7 mouse cellular contexts compared by ENCODE assay signal in the genomic region with DNA sequence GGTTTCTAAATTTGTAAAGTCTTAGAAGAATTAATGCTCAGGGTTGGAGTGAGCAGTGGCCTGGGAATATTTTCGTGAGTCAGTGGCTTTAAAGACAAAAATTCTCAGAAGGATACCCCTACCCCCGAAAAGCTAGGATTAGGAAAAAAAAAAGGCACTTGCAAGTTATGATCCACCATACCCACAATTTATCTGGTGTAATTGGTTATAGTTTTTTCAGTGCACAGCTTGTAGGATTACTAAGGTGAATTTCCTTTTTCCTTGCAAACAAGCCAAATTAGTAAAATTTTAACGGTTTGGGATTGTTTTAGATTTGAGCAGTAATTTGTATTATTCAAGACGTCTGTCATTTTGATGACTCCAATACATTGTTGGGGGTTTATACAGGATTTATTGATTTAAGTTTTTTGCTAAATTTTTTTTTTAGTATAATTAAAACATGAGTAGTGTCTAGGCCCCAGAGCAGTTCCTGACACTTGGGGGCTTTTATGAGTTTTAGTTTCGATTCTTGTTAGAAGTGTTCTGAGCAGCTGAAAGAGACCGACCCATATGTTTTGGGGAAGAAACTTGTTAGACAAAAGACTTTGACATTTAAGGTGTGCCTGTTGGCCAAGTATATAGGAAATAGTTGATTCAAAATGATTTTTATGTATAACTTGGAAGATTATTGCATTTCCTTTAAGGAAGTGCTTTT. TPM values are rescaled to one million over a fixed set of nuclear protein-coding genes. Genes with fewer than 3 reads are reported as not detected.
DNase-seq lines count a peak whose midpoint lies in the region; ATAC-seq and TF ChIP-seq lines count a peak whose summit lies in the region.

No protein-coding gene starts in this region.

- no peaks in the 10 kb centered on the region for H3K4me1 ChIP-seq in lung, postnatal 0 days (ENCODE audit: insufficient read depth, low read depth, low read length)
- H3K4me1 ChIP-seq in embryonic fibroblast, embryonic 13.5 days (ENCODE audit: control insufficient read depth, insufficient read depth, low read length): peaks cover 12% of the 10 kb centered on the region
- H3K4me1 ChIP-seq in limb, embryonic 12.5 days (replicated peaks): peaks cover 39% of the 10 kb centered on the region
- peaks cover 10% of the 10 kb centered on the region; the same call in 1 of the 2 replicates for H3K4me1 ChIP-seq in stomach, embryonic 14.5 days (ENCODE audit: control insufficient read depth, insufficient read depth, low read length)

- peak overlapping the region; percentile 89 for H3K4me2 ChIP-seq in lung, postnatal 0 days (replicated peaks; ENCODE audit: low read depth, low read length)
- H3K4me2 ChIP-seq in limb, embryonic 12.5 days: peak overlapping the region; percentile 90
- peak overlapping the region; percentile 62 for H3K4me2 ChIP-seq in stomach, embryonic 14.5 days (replicated peaks; ENCODE audit: low read depth, low read length)

- WGBS in lung, postnatal 0 days: 22% methylated on average over 6 of the region's 6 CpGs
- 14% methylated on average over 6 of the region's 6 CpGs for WGBS in limb, embryonic 12.5 days
- WGBS in stomach, embryonic 14.5 days: 32% methylated on average over 6 of the region's 6 CpGs

- peak overlapping the region; percentile 63; the same call in 1 of the 2 replicates for H3K9ac ChIP-seq in lung, postnatal 0 days (replicated peaks; ENCODE audit: low read depth)
- H3K9ac ChIP-seq in limb, embryonic 12.5 days (replicated peaks): peak overlapping the region; percentile 82
- H3K9ac ChIP-seq in stomach, embryonic 14.5 days (replicated peaks; ENCODE audit: low read depth, low read length): peak overlapping the region; percentile 78

- no peak for TF ChIP-seq EP300 in lung, postnatal 0 days (IDR thresholded peaks at IDR 0.05)

- no peak for TF ChIP-seq POLR2A in embryonic fibroblast, embryonic 13.5 days (IDR thresholded peaks at IDR 0.05; ENCODE audit: low read depth, low read length)

- no peak for DNase-seq in lung, postnatal 0 days (ENCODE audit: low spot score)
- DNase-seq in lung, adult 18-20 months: no peak
- DNase-seq in layer of hippocampus, adult 9-10 months (ENCODE audit: low spot score): no peak
- DNase-seq in embryo, embryonic 9.5 days (ENCODE audit: extremely low spot score): no peak

- H3K36me3 ChIP-seq in lung, postnatal 0 days (ENCODE audit: insufficient read depth, low read length): no peaks in the 10 kb centered on the region
- peaks cover 6% of the 10 kb centered on the region for H3K36me3 ChIP-seq in limb, embryonic 12.5 days
- H3K36me3 ChIP-seq in stomach, embryonic 14.5 days (ENCODE audit: control insufficient read depth, insufficient read depth, low read length): peaks cover 4% of the 10 kb centered on the region; the same call in 1 of the 2 replicates

- peak overlapping the region; percentile 92 for H3K27ac ChIP-seq in lung, postnatal 0 days (ENCODE audit: low read length)
- 0 out of 2 replicates have a peak overlapping the region, but pooled peaks have one; percentile 49 for H3K27ac ChIP-seq in embryonic fibroblast, embryonic 13.5 days (ENCODE audit: insufficient read depth, low read length)
- peak overlapping the region; percentile 92; the same call in 1 of the 2 replicates for H3K27ac ChIP-seq in limb, embryonic 12.5 days
- no peak overlapping the region; the same call in 1 of the 2 replicates for H3K27ac ChIP-seq in stomach, embryonic 14.5 days (ENCODE audit: low read length)

- no peak for TF ChIP-seq CTCF in lung, postnatal 0 days (IDR thresholded peaks at IDR 0.05)
- no peak for TF ChIP-seq CTCF in embryonic fibroblast, embryonic 13.5 days (IDR thresholded peaks at IDR 0.05; ENCODE audit: borderline replicate concordance, insufficient read depth, low read length)

- no peaks in the 10 kb centered on the region for H3K27me3 ChIP-seq in lung, postnatal 0 days (replicated peaks; ENCODE audit: insufficient read depth, low read length)
- no peaks in the 10 kb centered on the region for H3K27me3 ChIP-seq in limb, embryonic 12.5 days
- H3K27me3 ChIP-seq in stomach, embryonic 14.5 days (ENCODE audit: control insufficient read depth, insufficient read depth, low read length): no peaks in the 10 kb centered on the region

- no peaks in the 10 kb centered on the region for H3K9me3 ChIP-seq in lung, postnatal 0 days (ENCODE audit: low read length)
- 0 out of 2 replicates have a peak, but pooled peaks cover 3% of the 10 kb centered on the region for H3K9me3 ChIP-seq in limb, embryonic 12.5 days
- H3K9me3 ChIP-seq in stomach, embryonic 14.5 days (ENCODE audit: control insufficient read depth, low read depth, low read length): no peaks in the 10 kb centered on the region

- no peak for ATAC-seq in lung, postnatal 0 days
- ATAC-seq in limb, embryonic 12.5 days (ENCODE audit: insufficient number of reproducible peaks, insufficient read depth, low FRiP score, low TSS enrichment, low read depth): no peak
- ATAC-seq in stomach, embryonic 14.5 days (ENCODE audit: insufficient number of reproducible peaks, insufficient read depth, low FRiP score, low read depth): no peak

- H3K4me3 ChIP-seq in lung, postnatal 0 days (ENCODE audit: low read depth, low read length): peak overlapping the region; percentile 74
- H3K4me3 ChIP-seq in embryonic fibroblast, embryonic 13.5 days (ENCODE audit: insufficient read depth, low read length): peak overlapping the region; percentile 72
- H3K4me3 ChIP-seq in limb, embryonic 12.5 days (replicated peaks): peak overlapping the region; percentile 86
- peak overlapping the region; percentile 87 for H3K4me3 ChIP-seq in stomach, embryonic 14.5 days (ENCODE audit: low read depth, low read length)

RNA-seq across cellular contexts. Expression of gene Etnk1, which starts 1.1 kb away (rescaled TPM):
- 11.1 and 12.6 TPM in 2 replicates for polyA plus RNA-seq in lung, postnatal 0 days (2015; fragmentation: Nextera tagmentation; extraction: Ambion mirVana)
- 46.1 and 48.6 TPM in 2 replicates for polyA plus RNA-seq in embryonic fibroblast, embryonic 13.5 days (2011; ENCODE audit: insufficient read length, low read depth, missing spikeins)
- polyA plus RNA-seq in limb, embryonic 12.5 days (2016; fragmentation: Nextera tagmentation; extraction: Ambion mirVana): 22.1 and 24.2 TPM in 2 replicates
- polyA plus RNA-seq in stomach, embryonic 14.5 days (2014; fragmentation: Nextera tagmentation; extraction: Ambion mirVana): 24.2 and 25.2 TPM in 2 replicates
